Mouse (Mus musculus) ES-Bruce4 (cell line): ENCODE measurements around the gene Cryba4. TPM values are rescaled to one million over a fixed set of nuclear protein-coding genes. Genes with fewer than 3 reads are reported as not detected.
A peak's percentile ranks its signal among the peaks of the same experiment; 100 is the strongest.

ENCODE experiments used
- H3K27ac ChIP-seq: 2 replicates; pipeline ENCODE4 v1.5.1; 2012; ENCODE audit warnings: low read length, inconsistent platforms; ENCODE audit not compliant: insufficient read depth
- H3K27me3 ChIP-seq: 2 replicates; pipeline ENCODE4 v1.6.1; 2012; ENCODE audit warnings: mild to moderate bottlenecking, low read length, inconsistent platforms; ENCODE audit not compliant: control insufficient read depth, poor library complexity, insufficient read depth, severe bottlenecking
- H3K36me3 ChIP-seq: 2 replicates; pipeline ENCODE4 v1.6.1; 2012; ENCODE audit warnings: inconsistent platforms, mild to moderate bottlenecking, low read length, moderate library complexity; ENCODE audit not compliant: control insufficient read depth, poor library complexity, insufficient read depth, severe bottlenecking
- H3K4me1 ChIP-seq: one replicate; pipeline ENCODE4 v1.8.1; 2011; ENCODE audit warnings: low read length; ENCODE audit not compliant: control insufficient read depth, insufficient read depth
- H3K4me3 ChIP-seq: 2 replicates; pipeline ENCODE4 v1.5.1; 2011; ENCODE audit warnings: low read depth, mild to moderate bottlenecking, low read length
- H3K9ac ChIP-seq: 2 replicates; pipeline ENCODE4 v1.6.1; 2012; ENCODE audit warnings: low read depth, mild to moderate bottlenecking, inconsistent platforms; ENCODE audit not compliant: poor library complexity, severe bottlenecking
- H3K9me3 ChIP-seq: replicated peaks from 2 replicates; pipeline ENCODE4 v1.6.1; 2012; ENCODE audit warnings: mild to moderate bottlenecking, low read length, inconsistent platforms; ENCODE audit not compliant: control insufficient read depth, poor library complexity, insufficient read depth, severe bottlenecking
- CTCF ChIP-seq: IDR thresholded peaks from one replicate; pipeline ENCODE4 v1.8.1; 2011; ENCODE audit warnings: low read depth, low read length
- EP300 ChIP-seq: IDR thresholded peaks from 2 replicates; pipeline ENCODE4 v1.6.1; 2011; ENCODE audit warnings: low read depth, low read length; ENCODE audit not compliant: insufficient read depth
- POLR2A ChIP-seq: IDR thresholded peaks from one replicate; pipeline ENCODE4 v1.8.1; 2011; ENCODE audit warnings: low read length; ENCODE audit not compliant: insufficient read depth
- polyA plus RNA-seq: library from polyadenylated mRNA; stranded (reverse); fragments of >200 nt; gene quantifications from 2 replicates; pipeline ENCODE4 v1.2.4, GENCODE M21; 2011; ENCODE audit warnings: low read depth; ENCODE audit not compliant: missing spikeins, insufficient read depth, insufficient read length

The Cryba4 gene
- polyA plus RNA-seq, 1 experiment = not detected

GRCm38 (mm10) chr5:112218679-112219078, 33.6 kb downstream of the Cryba4 start:
- no peaks in the 10 kb centered on the region for H3K36me3 ChIP-seq
- peaks cover 2% of the 10 kb centered on the region for H3K4me1 ChIP-seq

GRCm38 (mm10) chr5:112217031-112217430, 35.3 kb downstream of the Cryba4 start:
- no peak overlapping the region for H3K9ac ChIP-seq
- no peaks in the 10 kb centered on the region for H3K27me3 ChIP-seq
- peaks cover 2% of the 10 kb centered on the region for H3K4me1 ChIP-seq
- no peaks in the 10 kb centered on the region for H3K36me3 ChIP-seq
- TF ChIP-seq CTCF = peak; percentile 17
- TF ChIP-seq POLR2A = no peak
- no peak for TF ChIP-seq EP300
- no peaks in the 10 kb centered on the region for H3K9me3 ChIP-seq
- 0 out of 2 replicates have a peak overlapping the region, but pooled peaks have one; percentile 10 for H3K4me3 ChIP-seq
- no peak overlapping the region for H3K27ac ChIP-seq

More at GRCm38 (mm10) chr5:112218679-112219078, 33.6 kb downstream of the Cryba4 start:
- Histone ChIP-seq H3K4me3 (no peak overlapping the region), H3K27me3 (no peaks in the 10 kb centered on the region), H3K9me3 (no peaks in the 10 kb centered on the region), H3K27ac (no peak overlapping the region), H3K9ac (no peak overlapping the region)
- TF ChIP-seq CTCF = no peak
- TF ChIP-seq EP300 = no peak
- TF ChIP-seq POLR2A = no peak

- H3K4me3 ChIP-seq = no peak overlapping the region
- H3K9ac ChIP-seq = no peak overlapping the region
- no peak overlapping the region for H3K27ac ChIP-seq
These were observed 36.0 kb downstream of the Cryba4 start for GRCm38 (mm10) chr5:112216335-112216734.

GRCm38 (mm10) chr5:112215801-112216251, 36.5 kb downstream of the Cryba4 start:
- no peak for TF ChIP-seq CTCF
- TF ChIP-seq EP300 = no peak
- TF ChIP-seq POLR2A = no peak
- Histone ChIP-seq H3K27me3 (no peaks in the 10 kb centered on the region), H3K36me3 (no peaks in the 10 kb centered on the region), H3K4me1 (peaks cover 2% of the 10 kb centered on the region), H3K27ac (no peak overlapping the region), H3K9ac (no peak overlapping the region; the same call in 1 of the 2 replicates), H3K9me3 (no peaks in the 10 kb centered on the region), H3K4me3 (0 out of 2 replicates have a peak overlapping the region, but pooled peaks have one; percentile 12)

More at GRCm38 (mm10) chr5:112216335-112216734, 36.0 kb downstream of the Cryba4 start:
- Histone ChIP-seq H3K27me3 (no peaks in the 10 kb centered on the region), H3K9me3 (no peaks in the 10 kb centered on the region), H3K36me3 (no peaks in the 10 kb centered on the region), H3K4me1 (peaks cover 2% of the 10 kb centered on the region)
- TF ChIP-seq EP300 (no peak), POLR2A (no peak)

GRCm38 (mm10) chr5:112215291-112215751, 37.0 kb downstream of the Cryba4 start:
- Histone ChIP-seq H3K27ac (no peak overlapping the region), H3K4me3 (peak overlapping the region; percentile 26; the same call in 1 of the 2 replicates), H3K27me3 (no peaks in the 10 kb centered on the region), H3K36me3 (no peaks in the 10 kb centered on the region), H3K4me1 (peaks cover 2% of the 10 kb centered on the region), H3K9ac (no peak overlapping the region; the same call in 1 of the 2 replicates), H3K9me3 (no peaks in the 10 kb centered on the region)
- TF ChIP-seq POLR2A = no peak
- TF ChIP-seq CTCF = no peak
- no peak for TF ChIP-seq EP300

- Histone ChIP-seq H3K27me3 (no peaks in the 10 kb centered on the region), H3K36me3 (no peaks in the 10 kb centered on the region), H3K9me3 (no peaks in the 10 kb centered on the region), H3K4me3 (no peak overlapping the region), H3K4me1 (peaks cover 2% of the 10 kb centered on the region), H3K9ac (no peak overlapping the region), H3K27ac (no peak overlapping the region)
- TF ChIP-seq POLR2A = no peak
- TF ChIP-seq EP300 = no peak
- TF ChIP-seq CTCF = peak; percentile 89
These were observed 37.9 kb downstream of the Cryba4 start for GRCm38 (mm10) chr5:112214419-112214818.
